Mouse (Mus musculus): ENCODE measurements at regions not wholly inside any gene's neighbourhood (a gene's known extent, or its start where the extent isn't known, plus 50 kb on each side); places are given as distances from the start of the nearest gene placed in this dataset.

GRCm38 (mm10) chr12:119074742-119075478 is 108.7 kb upstream of the Abcb5 start:
- Histone ChIP-seq H3K36me3 (ENCODE audit: control insufficient read depth, insufficient read depth, low read length, poor library complexity, severe bottlenecking) (no peaks in the 10 kb centered on the region), H3K9ac (ENCODE audit: insufficient read depth, low read depth, low read length, poor library complexity, severe bottlenecking) (no peak overlapping the region), H3K4me3 (ENCODE audit: insufficient read depth in 1 of 2, low read depth in 1 of 2, low read length in 2 of 2, poor library complexity in 1 of 2, severe bottlenecking in 1 of 2) (no peak overlapping the region), H3K9me3 (ENCODE audit: control insufficient read depth, insufficient read depth, low read depth, low read length) (no peaks in the 10 kb centered on the region), H3K27ac (ENCODE audit: insufficient read depth, low read depth, low read length, poor library complexity, severe bottlenecking) (no peak overlapping the region), H3K4me1 (ENCODE audit: control insufficient read depth in 2 of 2, insufficient read depth in 2 of 2, low read length in 2 of 2, poor library complexity in 1 of 2) (no peaks in the 10 kb centered on the region)
- TF ChIP-seq ZC3H11A (IDR thresholded peaks at IDR 0.05; ENCODE audit: borderline replicate concordance, low read depth, low read length) = no peak
- TF ChIP-seq CHD2 (IDR thresholded peaks at IDR 0.05; ENCODE audit: low read depth, low read length) = no peak
- no peak for TF ChIP-seq HCFC1 (IDR thresholded peaks at IDR 0.05; ENCODE audit: borderline replicate concordance, insufficient read depth, low read length)
- TF ChIP-seq MAFK (IDR thresholded peaks at IDR 0.05; ENCODE audit: insufficient read depth, low read depth, low read length) = no peak
- no peak for TF ChIP-seq ZNF384 (IDR thresholded peaks at IDR 0.05; ENCODE audit: low read depth, low read length)
- in situ Hi-C loops (cut with MboI; ENCODE audit: low sequenced_read_pairs in 2 of 2, unreplicated experiment in 2 of 2) = no loop called here
- DNase-seq (ENCODE audit: low read depth, low spot score) = no peak

- Histone ChIP-seq H3K4me3 (ENCODE audit: insufficient read depth in 1 of 2, low read depth in 1 of 2, low read length in 2 of 2, poor library complexity in 1 of 2, severe bottlenecking in 1 of 2) (no peak overlapping the region), H3K9ac (ENCODE audit: insufficient read depth, low read depth, low read length, poor library complexity, severe bottlenecking) (no peak overlapping the region), H3K27ac (ENCODE audit: insufficient read depth, low read depth, low read length, poor library complexity, severe bottlenecking) (no peak overlapping the region), H3K36me3 (ENCODE audit: control insufficient read depth, insufficient read depth, low read length, poor library complexity, severe bottlenecking) (no peaks in the 10 kb centered on the region), H3K4me1 (ENCODE audit: control insufficient read depth in 2 of 2, insufficient read depth in 2 of 2, low read length in 2 of 2, poor library complexity in 1 of 2) (no peaks in the 10 kb centered on the region), H3K9me3 (ENCODE audit: control insufficient read depth, insufficient read depth, low read depth, low read length) (no peaks in the 10 kb centered on the region)
- in situ Hi-C loops (cut with MboI; ENCODE audit: low sequenced_read_pairs in 2 of 2, unreplicated experiment in 2 of 2) = no loop called here
- no peak for TF ChIP-seq ZC3H11A (IDR thresholded peaks at IDR 0.05; ENCODE audit: borderline replicate concordance, low read depth, low read length)
- no peak for TF ChIP-seq CHD2 (IDR thresholded peaks at IDR 0.05; ENCODE audit: low read depth, low read length)
- TF ChIP-seq MAFK (IDR thresholded peaks at IDR 0.05; ENCODE audit: insufficient read depth, low read depth, low read length) = no peak
- TF ChIP-seq HCFC1 (IDR thresholded peaks at IDR 0.05; ENCODE audit: borderline replicate concordance, insufficient read depth, low read length) = no peak
- no peak for TF ChIP-seq ZNF384 (IDR thresholded peaks at IDR 0.05; ENCODE audit: low read depth, low read length)
- DNase-seq (ENCODE audit: low read depth, low spot score) = no peak
These were observed 107.9 kb upstream of the Abcb5 start for GRCm38 (mm10) chr12:119074147-119074546.

- no peaks in the 10 kb centered on the region for H3K4me1 ChIP-seq (ENCODE audit: control insufficient read depth in 2 of 2, insufficient read depth in 2 of 2, low read length in 2 of 2, poor library complexity in 1 of 2)
- H3K9ac ChIP-seq (ENCODE audit: insufficient read depth, low read depth, low read length, poor library complexity, severe bottlenecking) = no peak overlapping the region
- no peak for DNase-seq (ENCODE audit: low read depth, low spot score)
- TF ChIP-seq CHD2 (IDR thresholded peaks at IDR 0.05; ENCODE audit: low read depth, low read length) (no peak), HCFC1 (IDR thresholded peaks at IDR 0.05; ENCODE audit: borderline replicate concordance, insufficient read depth, low read length) (no peak), ZNF384 (IDR thresholded peaks at IDR 0.05; ENCODE audit: low read depth, low read length) (no peak), MAFK (IDR thresholded peaks at IDR 0.05; ENCODE audit: insufficient read depth, low read depth, low read length) (no peak), ZC3H11A (IDR thresholded peaks at IDR 0.05; ENCODE audit: borderline replicate concordance, low read depth, low read length) (no peak)
- in situ Hi-C loops (cut with MboI; ENCODE audit: low sequenced_read_pairs in 2 of 2, unreplicated experiment in 2 of 2) = no loop called here
- no peaks in the 10 kb centered on the region for H3K9me3 ChIP-seq (ENCODE audit: control insufficient read depth, insufficient read depth, low read depth, low read length)
- no peaks in the 10 kb centered on the region for H3K36me3 ChIP-seq (ENCODE audit: control insufficient read depth, insufficient read depth, low read length, poor library complexity, severe bottlenecking)
- no peak overlapping the region for H3K4me3 ChIP-seq (ENCODE audit: insufficient read depth in 1 of 2, low read depth in 1 of 2, low read length in 2 of 2, poor library complexity in 1 of 2, severe bottlenecking in 1 of 2)
- H3K27ac ChIP-seq (ENCODE audit: insufficient read depth, low read depth, low read length, poor library complexity, severe bottlenecking) = no peak overlapping the region
These were observed 104.7 kb upstream of the Abcb5 start for GRCm38 (mm10) chr12:119070963-119071362.

- TF ChIP-seq ZC3H11A (IDR thresholded peaks at IDR 0.05; ENCODE audit: borderline replicate concordance, low read depth, low read length) (no peak), CHD2 (IDR thresholded peaks at IDR 0.05; ENCODE audit: low read depth, low read length) (no peak), MAFK (IDR thresholded peaks at IDR 0.05; ENCODE audit: insufficient read depth, low read depth, low read length) (no peak), HCFC1 (IDR thresholded peaks at IDR 0.05; ENCODE audit: borderline replicate concordance, insufficient read depth, low read length) (no peak), ZNF384 (IDR thresholded peaks at IDR 0.05; ENCODE audit: low read depth, low read length) (no peak)
- H3K4me3 ChIP-seq (ENCODE audit: insufficient read depth in 1 of 2, low read depth in 1 of 2, low read length in 2 of 2, poor library complexity in 1 of 2, severe bottlenecking in 1 of 2) = no peak overlapping the region
- H3K36me3 ChIP-seq (ENCODE audit: control insufficient read depth, insufficient read depth, low read length, poor library complexity, severe bottlenecking) = no peaks in the 10 kb centered on the region
- H3K4me1 ChIP-seq (ENCODE audit: control insufficient read depth in 2 of 2, insufficient read depth in 2 of 2, low read length in 2 of 2, poor library complexity in 1 of 2) = no peaks in the 10 kb centered on the region
- in situ Hi-C loops (cut with MboI; ENCODE audit: low sequenced_read_pairs in 2 of 2, unreplicated experiment in 2 of 2) = no loop called here
- DNase-seq (ENCODE audit: low read depth, low spot score) = no peak
- H3K9ac ChIP-seq (ENCODE audit: insufficient read depth, low read depth, low read length, poor library complexity, severe bottlenecking) = no peak overlapping the region
- no peak overlapping the region for H3K27ac ChIP-seq (ENCODE audit: insufficient read depth, low read depth, low read length, poor library complexity, severe bottlenecking)
- no peaks in the 10 kb centered on the region for H3K9me3 ChIP-seq (ENCODE audit: control insufficient read depth, insufficient read depth, low read depth, low read length)
These were observed 104.2 kb upstream of the Abcb5 start for GRCm38 (mm10) chr12:119070446-119070845.

All from ES-E14 (cell line).